Mouse (Mus musculus) forebrain, embryonic 10.5 days (tissue): ENCODE results near the gene Vmn2r40. TPM values are rescaled to one million over a fixed set of nuclear protein-coding genes. Genes with fewer than 3 reads are reported as not detected.
"Not testable (repeated sequence)": the region's sequence is repeated elsewhere in the genome, so short reads cannot be mapped to it uniquely, and the experiment has no call there.

Experiments used
- DNase-seq: peaks from one replicate; pipeline ENCODE4 v3.0.0-alpha.2; 2017; ENCODE audit warnings: low spot score; ENCODE audit errors: extremely low spot score
- H3K27ac ChIP-seq: fragments of 300-500 bp; sonication (generic); 2 replicates; pipeline ENCODE4 v1.5.1; 2016; ENCODE audit warnings: mild to moderate bottlenecking
- H3K27me3 ChIP-seq: fragments of 300-500 bp; sonication (generic); 2 replicates; pipeline ENCODE4 v1.6.1; 2016; ENCODE audit warnings: mild to moderate bottlenecking; ENCODE audit not compliant: poor library complexity, severe bottlenecking
- H3K36me3 ChIP-seq: fragments of 300-500 bp; sonication (generic); replicated peaks from 2 replicates; pipeline ENCODE4 v1.6.1; 2016; ENCODE audit warnings: mild to moderate bottlenecking, moderate library complexity
- H3K4me1 ChIP-seq: fragments of 300-500 bp; sonication (generic); 2 replicates; pipeline ENCODE4 v1.6.1; 2016
- H3K4me3 ChIP-seq: fragments of 300-500 bp; sonication (generic); 2 replicates; pipeline ENCODE4 v1.5.1; 2016; ENCODE audit warnings: mild to moderate bottlenecking, moderate library complexity
- H3K9me3 ChIP-seq: fragments of 300-500 bp; sonication (generic); 2 replicates; pipeline ENCODE4 v1.6.1; 2016; ENCODE audit warnings: mild to moderate bottlenecking, moderate library complexity
- WGBS: fragments of 180-500 bp; shearing (Covaris S2); methylation state at CpG from one replicate; pipeline ENCODE4 v1.1.7; 2016; 5-methylcytosine and 5-hydroxymethylcytosine counted together
- polyA plus RNA-seq: library from polyadenylated mRNA; unstranded; fragments of >200 nt; fragmentation: Nextera tagmentation; extraction: Ambion mirVana; gene quantifications from 2 replicates; pipeline ENCODE4 v1.2.1, GENCODE M21; 2016

Vmn2r40 gene
- not detected in 2 replicates for polyA plus RNA-seq

GRCm38 (mm10) chr7:8931335-8931734, at the start of gene Vmn2r40:
Gene Vmn2r40 (minus strand): TSS chr7:8931435.
- H3K9me3 ChIP-seq, H3K4me1 ChIP-seq, H3K4me3 ChIP-seq, H3K27me3 ChIP-seq, H3K27ac ChIP-seq, H3K36me3 ChIP-seq, DNase-seq: not testable (repeated sequence)
- WGBS, result no CpG with 5 or more reads among the region's 1 CpGs

Other genes starting within 250 kb of the Vmn2r40 start
- gene Vmn2r39, start 99.4 kb upstream of the Vmn2r40 start, polyA plus RNA-seq, result not detected in 2 replicates
- gene Vmn2r38, start 166.4 kb upstream of the Vmn2r40 start, polyA plus RNA-seq, result not detected in 2 replicates